In genomic region chr17:34264452-34265351, GRCm38 (mm10) we compare ENCODE assay signal across 8 mouse cellular contexts. TPM values are rescaled to one million over a fixed set of nuclear protein-coding genes. Genes with fewer than 3 reads are reported as not detected.
DNase-seq lines count a peak whose midpoint lies in the region; ATAC-seq and TF ChIP-seq lines count a peak whose summit lies in the region.

No protein-coding gene starts in this region.

- 1% methylated on average over 92 of the region's 93 CpGs for WGBS in heart, postnatal 0 days
- WGBS in liver, embryonic 11.5 days, result 2% methylated on average over 88 of the region's 93 CpGs

- H3K9me3 ChIP-seq in heart, postnatal 0 days (replicated peaks; ENCODE audit: control insufficient read depth, low read length), result no peaks in the 10 kb centered on the region
- no peaks in the 10 kb centered on the region for H3K9me3 ChIP-seq in liver, embryonic 11.5 days (ENCODE audit: control insufficient read depth, low read length)

- peak; percentile 10 for DNase-seq in kidney, adult 18-20 months
- DNase-seq in kidney, adult 9 months, result no peak
- no peak for DNase-seq in heart, postnatal 0 days (ENCODE audit: low spot score)
- DNase-seq in liver, embryonic 11.5 days (ENCODE audit: low spot score), result peak; percentile 68
- peak; percentile 69 for DNase-seq in retina, postnatal 1 day
- DNase-seq in cerebellum, adult 9-11 months, result no peak
- DNase-seq in layer of hippocampus, adult 18-20 months (ENCODE audit: low spot score in 2 of 2), result no peak

- H3K9ac ChIP-seq in heart, postnatal 0 days (replicated peaks; ENCODE audit: low read depth, low read length), result peak overlapping the region; percentile 43; the same call in 1 of the 2 replicates
- peak overlapping the region; percentile 61 for H3K9ac ChIP-seq in liver, embryonic 11.5 days (ENCODE audit: low read depth, low read length)

- TF ChIP-seq CTCF in bone marrow macrophage, adult 2 months (IDR thresholded peaks at IDR 0.05; ENCODE audit: low read depth, low read length), result no peak
- no peak for TF ChIP-seq CTCF in heart, postnatal 0 days (IDR thresholded peaks at IDR 0.05; ENCODE audit: low read depth)

- H3K36me3 ChIP-seq in heart, postnatal 0 days (replicated peaks; ENCODE audit: control insufficient read depth, insufficient read depth, low read length), result no peaks in the 10 kb centered on the region
- no peaks in the 10 kb centered on the region for H3K36me3 ChIP-seq in liver, embryonic 11.5 days (ENCODE audit: control insufficient read depth, insufficient read depth, low read length)

- ATAC-seq in heart, postnatal 0 days (ENCODE audit: insufficient read depth, low read depth), result no peak; the same call in 1 of the 2 replicates
- 0 out of 2 replicates have a peak, but pooled peaks have one; percentile 20 for ATAC-seq in liver, embryonic 11.5 days (replicated peaks; ENCODE audit: low FRiP score)

- peak overlapping the region; percentile 63 for H3K4me3 ChIP-seq in bone marrow macrophage, adult 2 months (ENCODE audit: insufficient read depth, low read length)
- H3K4me3 ChIP-seq in heart, postnatal 0 days (ENCODE audit: low read depth, low read length), result peak overlapping the region; percentile 52
- H3K4me3 ChIP-seq in liver, embryonic 11.5 days (ENCODE audit: low read depth, low read length), result peak overlapping the region; percentile 56

- no peak for TF ChIP-seq EP300 in heart, postnatal 0 days (IDR thresholded peaks at IDR 0.05; ENCODE audit: low read depth)

- peaks cover 13% of the 10 kb centered on the region; the same call in 1 of the 2 replicates for H3K4me1 ChIP-seq in bone marrow macrophage, adult 2 months (ENCODE audit: control insufficient read depth, insufficient read depth, low read length)
- H3K4me1 ChIP-seq in heart, postnatal 0 days (ENCODE audit: control insufficient read depth, insufficient read depth), result no peaks in the 10 kb centered on the region
- 0 out of 2 replicates have a peak, but pooled peaks cover 4% of the 10 kb centered on the region for H3K4me1 ChIP-seq in liver, embryonic 11.5 days (replicated peaks; ENCODE audit: control insufficient read depth, insufficient read depth, low read length)

- H3K4me2 ChIP-seq in heart, postnatal 0 days (ENCODE audit: low read depth, low read length), result peak overlapping the region; percentile 85
- peak overlapping the region; percentile 93 for H3K4me2 ChIP-seq in liver, embryonic 11.5 days

- TF ChIP-seq POLR2A in bone marrow macrophage, adult 2 months (IDR thresholded peaks at IDR 0.05; ENCODE audit: borderline replicate concordance, low read depth, low read length), result no peak

- H3K27me3 ChIP-seq in heart, postnatal 0 days (ENCODE audit: control insufficient read depth, insufficient read depth, low read length), result peaks cover 7% of the 10 kb centered on the region
- H3K27me3 ChIP-seq in liver, embryonic 11.5 days (replicated peaks; ENCODE audit: control insufficient read depth, insufficient read depth, low read length), result peaks cover 28% of the 10 kb centered on the region

- no peak overlapping the region for H3K27ac ChIP-seq in bone marrow macrophage, adult 2 months (ENCODE audit: insufficient read depth, low read depth, low read length)
- H3K27ac ChIP-seq in heart, postnatal 0 days (ENCODE audit: low read depth), result no peak overlapping the region
- no peak overlapping the region for H3K27ac ChIP-seq in liver, embryonic 11.5 days (ENCODE audit: low read depth, low read length)

RNA-seq across cellular contexts. Expression of gene H2-Ab1, which starts 7.2 kb away (rescaled TPM):
- polyA plus RNA-seq in bone marrow macrophage, adult 2 months (2012; ENCODE audit: insufficient read depth, insufficient read length, missing spikeins), result 1,609 and 1,701 TPM in 2 replicates
- total RNA-seq in heart, postnatal 0 days (2014; rRNA removed; ENCODE audit: low replicate concordance), result 0.69 and 4.1 TPM in 2 replicates
- polyA plus RNA-seq in heart, postnatal 0 days (2015; fragmentation: Nextera tagmentation; extraction: Ambion mirVana), result 2.0 and 3.6 TPM in 2 replicates
- 3.9 and 4.1 TPM in 2 replicates for polyA plus RNA-seq in liver, embryonic 11.5 days (2014; fragmentation: Nextera tagmentation; extraction: Ambion mirVana)
- total RNA-seq in layer of hippocampus, adult 18-20 months (2021), result 1 to 10 TPM; 1.3 to 1.9 TPM

RNA-seq across cellular contexts. Expression of gene H2-Aa, which starts 22.9 kb away (rescaled TPM):
- polyA plus RNA-seq in bone marrow macrophage, adult 2 months (2012; ENCODE audit: insufficient read depth, insufficient read length, missing spikeins), result 2,467 and 2,568 TPM in 2 replicates
- 5.8 TPM in 1 of 2 replicates, not detected in the other for total RNA-seq in heart, postnatal 0 days (2014; rRNA removed; ENCODE audit: low replicate concordance)
- polyA plus RNA-seq in heart, postnatal 0 days (2015; fragmentation: Nextera tagmentation; extraction: Ambion mirVana), result 1.7 and 2.5 TPM in 2 replicates
- not detected in 2 replicates for polyA plus RNA-seq in liver, embryonic 11.5 days (2014; fragmentation: Nextera tagmentation; extraction: Ambion mirVana)
- total RNA-seq in layer of hippocampus, adult 18-20 months (2021), result 1 to 10 TPM; 1.3 to 1.4 TPM

RNA-seq across cellular contexts. Expression of gene H2-Ob, which starts 26.0 kb away (rescaled TPM):
- 1.9 and 2.0 TPM in 2 replicates for polyA plus RNA-seq in bone marrow macrophage, adult 2 months (2012; ENCODE audit: insufficient read depth, insufficient read length, missing spikeins)
- total RNA-seq in heart, postnatal 0 days (2014; rRNA removed; ENCODE audit: low replicate concordance), result not detected in 2 replicates
- 0.08 and 0.14 TPM in 2 replicates for polyA plus RNA-seq in heart, postnatal 0 days (2015; fragmentation: Nextera tagmentation; extraction: Ambion mirVana)
- not detected in 2 replicates for polyA plus RNA-seq in liver, embryonic 11.5 days (2014; fragmentation: Nextera tagmentation; extraction: Ambion mirVana)
- total RNA-seq in layer of hippocampus, adult 18-20 months (2021), result under 1 TPM; 0.20 to 0.37 TPM

RNA-seq across cellular contexts. Expression of gene H2-Eb1, which starts 41.0 kb away (rescaled TPM):
- polyA plus RNA-seq in bone marrow macrophage, adult 2 months (2012; ENCODE audit: insufficient read depth, insufficient read length, missing spikeins), result 1,267 and 1,387 TPM in 2 replicates
- total RNA-seq in heart, postnatal 0 days (2014; rRNA removed; ENCODE audit: low replicate concordance), result 1.2 TPM in 1 of 2 replicates, not detected in the other
- 4.1 and 4.4 TPM in 2 replicates for polyA plus RNA-seq in heart, postnatal 0 days (2015; fragmentation: Nextera tagmentation; extraction: Ambion mirVana)
- 0.23 and 0.63 TPM in 2 replicates for polyA plus RNA-seq in liver, embryonic 11.5 days (2014; fragmentation: Nextera tagmentation; extraction: Ambion mirVana)
- 1 to 10 TPM; 1.6 to 2.0 TPM for total RNA-seq in layer of hippocampus, adult 18-20 months (2021)

Comparison
In these comparisons a context has a peak if more than half of its experiments do, and no peak if none do; other contexts are left out.
1. DNase-seq: peak in kidney, adult 18-20 months (single experiment), liver, embryonic 11.5 days (single experiment) and retina, postnatal 1 day (single experiment); none in kidney, adult 9 months (single experiment), heart, postnatal 0 days (single experiment), cerebellum, adult 9-11 months (single experiment) and layer of hippocampus, adult 18-20 months (0 of 2).
2. RNA of gene H2-Ab1, which starts 7.2 kb away (polyA plus RNA-seq): 1,609 to 1,701 TPM in bone marrow macrophage, adult 2 months; 3.9 to 4.1 TPM in liver, embryonic 11.5 days and 2.0 to 3.6 TPM in heart, postnatal 0 days; every median in the first group is over 100 times any median in the second.
3. RNA of gene H2-Aa, which starts 22.9 kb away (polyA plus RNA-seq): 2,467 to 2,568 TPM in bone marrow macrophage, adult 2 months; 1.7 to 2.5 TPM in heart, postnatal 0 days and not detected in liver, embryonic 11.5 days; every median in the first group is over 100 times any median in the second.
4. Peak in every context shown above with its lines, with median percentiles within 50 percentile points of each other: H3K4me3 ChIP-seq.